In genomic region chr5:113910705-113911104, GRCm38 (mm10) we compare ENCODE assay signal across 15 mouse cellular contexts. TPM values are rescaled to one million over a fixed set of nuclear protein-coding genes. Genes with fewer than 3 reads are reported as not detected.
DNase-seq lines count a peak whose midpoint lies in the region; ATAC-seq and TF ChIP-seq lines count a peak whose summit lies in the region.
"Had no signal": no experiment of that assay in that cellular context is flagged by ENCODE, and none has a peak within 500 bp of the region (broad histone marks: within the 10 kb centered on the region; RNA-seq: fewer than 3 reads in every experiment).

No protein-coding gene starts in this region.

- H3K27me3 ChIP-seq in liver, adult 2 months (ENCODE audit: control insufficient read depth, insufficient read depth, low read length) = no peaks in the 10 kb centered on the region
- H3K27me3 ChIP-seq in liver, embryonic 13.5 days = no peaks in the 10 kb centered on the region
- H3K27me3 ChIP-seq: forebrain, embryonic 12.5 days; limb, embryonic 15.5 days; midbrain, embryonic 15.5 days; neural tube, embryonic 12.5 days had no signal

- TF ChIP-seq POLR2A in liver, adult 2 months (IDR thresholded peaks at IDR 0.05; ENCODE audit: extremely low read depth, insufficient read depth, low read length) = no peak

- peak; percentile 41 for DNase-seq in liver, adult 2 months (ENCODE audit: extremely low read depth, low read depth, low spot score)
- no peak for DNase-seq in liver
- peak; percentile 90 for DNase-seq in kidney, adult 9 months
- DNase-seq in liver, embryonic 13.5 days = no peak
- DNase-seq in adrenal gland, adult 8-10 months = no peak
- no peak for DNase-seq in spleen, postnatal 36 days (ENCODE audit: low spot score in 2 of 2)
- no peak for DNase-seq in cerebellum, postnatal 10 days
- no peak for DNase-seq in embryo, embryonic 11 days
- DNase-seq: adrenal gland, postnatal 25 days; B cell, adult 2 months had no signal

- H3K4me1 ChIP-seq in liver, adult 2 months (ENCODE audit: control insufficient read depth, insufficient read depth, low read length) = peaks cover 3% of the 10 kb centered on the region
- H3K4me1 ChIP-seq in liver, embryonic 13.5 days (replicated peaks) = peaks cover 53% of the 10 kb centered on the region

- no peak for TF ChIP-seq CTCF in liver, adult 2 months (IDR thresholded peaks at IDR 0.05; ENCODE audit: low read depth, low read length)

- no peaks in the 10 kb centered on the region for H3K36me3 ChIP-seq in liver, adult 2 months (ENCODE audit: control insufficient read depth, insufficient read depth, low read length)
- H3K36me3 ChIP-seq in liver, embryonic 13.5 days = no peaks in the 10 kb centered on the region
- H3K36me3 ChIP-seq: forebrain, embryonic 12.5 days; limb, embryonic 15.5 days; midbrain, embryonic 15.5 days; neural tube, embryonic 12.5 days had no signal

- H3K4me3 ChIP-seq in liver, adult 2 months (ENCODE audit: insufficient read depth, low read depth, low read length) = no peak overlapping the region
- H3K4me3 ChIP-seq in liver, embryonic 13.5 days (replicated peaks) = no peak overlapping the region
- H3K4me3 ChIP-seq: forebrain, embryonic 12.5 days; limb, embryonic 15.5 days; midbrain, embryonic 15.5 days; neural tube, embryonic 12.5 days had no signal

- no peak overlapping the region for H3K27ac ChIP-seq in liver, adult 2 months (replicated peaks; ENCODE audit: insufficient read depth, low read depth, low read length)
- 0 out of 2 replicates have a peak overlapping the region, but pooled peaks have one; percentile 66 for H3K27ac ChIP-seq in liver, embryonic 13.5 days
- H3K27ac ChIP-seq: limb, embryonic 15.5 days; neural tube, embryonic 12.5 days had no signal

- no peak for ATAC-seq in liver, embryonic 13.5 days (ENCODE audit: low read depth)
- ATAC-seq: midbrain, embryonic 15.5 days had no signal

- 36% methylated on average over 6 of the region's 6 CpGs for WGBS in liver, adult 2 months
- 60% methylated on average over 6 of the region's 6 CpGs for WGBS in liver, embryonic 13.5 days (ENCODE audit: insufficient replicate concordance)

- no peaks in the 10 kb centered on the region for H3K9me3 ChIP-seq in liver, embryonic 13.5 days (replicated peaks)
- H3K9me3 ChIP-seq: forebrain, embryonic 12.5 days; G1E; limb, embryonic 15.5 days; midbrain, embryonic 15.5 days; neural tube, embryonic 12.5 days had no signal

- peak overlapping the region; percentile 100 for H3K4me2 ChIP-seq in liver, embryonic 13.5 days
- H3K4me2 ChIP-seq: forebrain, embryonic 12.5 days; limb, embryonic 15.5 days; midbrain, embryonic 15.5 days; neural tube, embryonic 12.5 days had no signal

- H3K79me2 ChIP-seq in liver, adult 2 months (ENCODE audit: control insufficient read depth, insufficient read depth, low read length) = no peaks in the 10 kb centered on the region

- H3K9ac ChIP-seq in liver, adult 2 months (ENCODE audit: low read depth, low read length) = no peak overlapping the region
- H3K9ac ChIP-seq in liver, embryonic 13.5 days = no peak overlapping the region; the same call in 1 of the 2 replicates
- H3K9ac ChIP-seq: forebrain, embryonic 12.5 days; limb, embryonic 15.5 days; midbrain, embryonic 15.5 days; neural tube, embryonic 12.5 days had no signal

RNA-seq across cellular contexts. Expression of gene Coro1c, which starts 2.1 kb away (rescaled TPM):
- total RNA-seq in liver, adult 2 months (2014; rRNA removed) = 11.8 and 14.0 TPM in 2 replicates
- 12.0 and 13.6 TPM in 2 replicates for polyA plus RNA-seq in liver, adult 2 months (2012; rRNA removed)
- polyA plus RNA-seq in liver, embryonic 13.5 days (2015; fragmentation: Nextera tagmentation; extraction: Ambion mirVana) = 48.0 and 60.3 TPM in 2 replicates
- total RNA-seq in adrenal gland, adult 8-10 months (2022) = 10 to 100 TPM; 47.0 to 99.8 (median 77.0) TPM

Comparison
In these comparisons a context has a peak if more than half of its experiments do, and no peak if none do; other contexts are left out.
1. DNase-seq: peak in liver, adult 2 months (single experiment) and kidney, adult 9 months (single experiment); none in liver (single experiment), liver, embryonic 13.5 days (single experiment), adrenal gland, adult 8-10 months (single experiment), spleen, postnatal 36 days (0 of 2), cerebellum, postnatal 10 days (0 of 2) and embryo, embryonic 11 days (single experiment).